Mouse (Mus musculus) ovary, postnatal 10 days (tissue): ENCODE measurements around the gene Nnat.
"Not testable (repeated sequence)": the region's sequence is repeated elsewhere in the genome, so short reads cannot be mapped to it uniquely, and the experiment has no call there.

Experiments
- DNase-seq: peaks from one replicate; pipeline ENCODE4 v3.0.0; 2022; ENCODE audit warnings: low spot score

Gene Nnat

DNA sequence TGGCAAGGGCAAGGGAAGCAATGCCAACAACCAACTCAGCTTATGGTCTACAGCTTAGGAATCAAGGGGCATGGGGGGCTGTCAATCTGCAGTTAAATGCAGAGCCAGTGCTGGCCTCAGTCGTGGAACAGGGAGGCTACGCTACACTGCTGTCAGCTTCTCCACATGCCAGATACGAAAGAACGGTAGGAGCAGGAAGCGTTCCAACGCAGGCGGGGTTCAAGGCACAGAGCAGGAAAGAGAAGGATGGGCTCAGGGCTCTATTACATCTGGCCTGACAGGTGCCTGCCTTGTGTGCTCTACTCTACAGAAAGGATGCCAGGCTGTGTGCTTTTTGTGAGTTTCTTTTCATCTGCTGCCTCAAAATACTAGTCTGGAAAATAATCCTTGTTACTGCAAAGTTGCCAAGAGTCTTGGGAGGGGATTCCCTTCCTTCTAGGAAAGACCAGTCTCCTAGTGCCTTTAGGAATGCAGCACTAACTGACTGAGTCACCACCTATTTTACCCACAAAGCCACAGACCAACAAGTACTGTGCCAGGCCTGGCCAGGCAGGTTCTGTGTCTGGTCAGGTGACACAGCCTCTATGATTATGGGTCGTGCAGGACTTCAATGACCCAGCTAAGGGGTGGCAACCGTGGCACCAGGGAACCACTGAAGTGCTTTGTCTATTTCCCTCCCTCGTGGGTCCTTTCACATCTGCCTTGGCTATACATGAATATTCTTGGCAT is 7.6 kb upstream of the Nnat start:
- no peak for DNase-seq

DNA sequence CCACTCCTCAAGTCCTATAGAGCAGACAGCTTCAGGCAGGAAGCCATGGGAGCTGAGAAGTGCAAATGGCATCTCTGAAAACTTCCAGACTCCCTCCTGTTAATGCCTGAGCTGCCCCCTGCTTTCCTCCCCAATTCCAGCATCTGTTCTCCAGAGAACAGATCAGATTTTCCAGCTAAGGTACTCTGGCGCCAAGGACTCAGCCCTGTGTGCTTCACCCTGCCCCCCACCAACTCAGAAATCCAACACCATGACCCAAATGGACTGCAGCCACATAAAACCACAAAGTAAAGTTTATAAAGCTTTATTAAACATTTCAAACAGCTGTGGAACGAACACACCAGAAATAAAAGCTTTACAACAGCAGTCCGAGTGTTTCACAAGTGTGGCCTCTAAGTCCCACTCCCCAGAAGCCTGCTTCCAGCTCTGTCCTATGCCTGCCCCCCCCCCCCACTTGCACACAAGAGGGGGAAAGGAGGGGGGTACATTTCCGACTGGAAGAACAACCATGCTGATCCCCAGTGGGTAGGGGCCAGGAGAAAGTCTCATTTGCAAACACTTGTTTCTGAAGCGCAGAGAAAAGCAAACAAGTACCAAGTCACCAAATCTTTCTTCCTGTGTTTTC is 3.7 kb upstream of the Nnat start:
- DNase-seq, result no peak

DNA sequence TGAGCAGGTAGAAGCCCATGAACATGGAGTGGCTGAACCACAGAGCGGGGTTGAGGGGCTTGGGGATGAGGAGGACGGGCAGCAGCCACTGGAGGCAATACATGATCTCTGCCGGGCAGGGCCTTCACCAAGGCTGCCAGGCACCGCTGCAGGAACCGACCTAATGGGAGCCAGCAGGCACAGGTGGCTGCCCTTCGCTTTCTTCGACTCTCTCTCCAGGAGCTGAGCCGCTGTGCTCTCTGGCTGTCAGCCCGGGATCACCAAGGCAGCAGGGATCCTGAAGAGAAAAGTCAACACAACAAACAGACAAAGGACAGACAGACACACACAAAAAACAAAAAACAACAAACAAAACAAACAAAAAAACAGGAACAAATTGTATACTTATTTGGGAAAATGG is 1.8 kb upstream of the Nnat start:
- no peak for DNase-seq

DNA sequence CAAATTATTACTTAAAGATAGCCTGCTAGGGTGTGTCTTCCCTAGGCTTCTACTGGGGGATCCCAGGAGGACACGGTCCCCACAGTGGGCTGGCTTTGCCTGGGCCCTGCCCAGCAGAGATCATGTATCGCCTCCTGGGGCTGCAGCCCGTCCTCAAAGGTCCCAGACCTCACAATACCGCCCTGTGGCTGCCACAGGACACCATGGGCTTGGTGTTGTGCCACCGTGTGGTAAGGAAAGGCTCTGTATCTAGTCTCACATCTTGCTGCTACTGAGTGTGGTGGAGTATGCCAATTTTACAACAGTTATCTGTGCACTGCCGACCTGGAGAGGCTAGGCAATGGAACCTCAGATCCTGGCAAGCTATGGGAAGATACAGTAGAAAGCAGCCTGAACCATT is 1.4 kb upstream of the Nnat start:
- no peak for DNase-seq

DNA sequence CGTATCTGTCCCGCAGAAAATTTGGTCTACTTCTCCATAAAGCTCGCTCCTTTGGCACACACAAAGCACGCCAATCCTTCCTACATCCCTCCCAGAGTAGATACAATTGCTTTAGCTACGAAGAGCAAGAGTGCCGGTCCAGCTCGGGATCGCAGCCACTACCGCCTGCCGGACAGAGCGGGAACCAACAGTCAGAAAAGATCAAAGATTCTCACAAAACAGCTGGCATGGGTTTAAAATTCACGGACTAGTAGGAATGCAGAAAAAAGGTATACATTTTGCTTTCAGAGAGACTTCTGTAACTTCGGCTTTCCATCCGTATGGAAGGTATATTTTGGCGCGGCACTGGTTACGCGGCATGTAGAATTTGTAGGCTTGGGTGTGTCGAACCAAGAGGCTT is 438 bp upstream of the Nnat start:
- DNase-seq, result no peak

DNA sequence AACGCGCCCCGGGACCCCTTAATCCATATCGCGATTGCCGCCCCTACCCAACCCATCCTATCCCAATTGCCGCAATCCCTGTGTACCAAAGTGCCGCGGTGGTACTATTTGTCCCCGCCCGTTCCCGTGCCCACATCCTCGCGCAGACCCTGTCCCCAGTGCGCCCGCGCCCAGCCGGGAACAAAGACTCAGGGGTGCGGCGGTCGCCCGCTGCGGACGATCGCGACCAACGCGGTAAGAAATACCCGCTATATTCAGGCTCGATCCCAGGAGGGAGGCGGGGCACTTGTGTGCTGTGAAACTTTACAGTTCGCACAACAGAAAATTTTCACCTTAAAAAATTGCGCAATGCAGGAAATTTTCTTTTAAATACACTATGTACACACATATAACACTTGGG is 424 bp downstream of the Nnat start:
- no peak for DNase-seq

DNA sequence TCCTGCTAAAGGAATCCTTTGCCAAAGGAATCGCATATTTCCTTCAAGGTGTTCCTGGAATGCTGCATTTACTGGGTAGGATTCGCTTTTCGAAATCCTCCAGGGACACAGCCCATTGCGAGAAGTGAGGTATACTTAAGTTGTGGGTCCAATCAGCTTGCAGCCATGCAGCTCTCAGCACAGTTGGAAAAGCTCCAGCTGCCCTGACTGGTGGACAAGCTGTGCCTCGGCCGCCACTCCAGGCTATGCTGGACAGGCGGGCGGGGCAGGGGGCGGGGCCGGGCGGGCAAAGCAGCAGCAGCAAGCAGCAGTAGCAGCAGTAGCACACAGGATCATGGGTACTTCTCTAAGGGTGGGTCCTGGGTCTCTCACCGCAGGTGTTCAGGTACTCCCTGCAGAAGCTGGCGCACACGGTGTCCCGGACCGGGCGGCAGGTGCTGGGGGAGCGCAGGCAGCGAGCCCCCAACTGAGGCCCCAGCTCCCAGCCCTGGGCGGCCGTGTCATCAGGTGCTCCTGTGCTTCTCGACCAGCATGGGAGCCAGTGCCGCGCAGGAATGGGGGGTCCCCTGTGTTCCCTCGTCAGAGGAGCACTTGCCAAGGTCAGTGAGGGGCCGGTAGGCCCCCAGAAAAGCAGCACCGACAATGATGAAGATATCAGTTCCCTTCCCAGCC is 1.4 kb downstream of the Nnat start:
- DNase-seq, result no peak

DNA sequence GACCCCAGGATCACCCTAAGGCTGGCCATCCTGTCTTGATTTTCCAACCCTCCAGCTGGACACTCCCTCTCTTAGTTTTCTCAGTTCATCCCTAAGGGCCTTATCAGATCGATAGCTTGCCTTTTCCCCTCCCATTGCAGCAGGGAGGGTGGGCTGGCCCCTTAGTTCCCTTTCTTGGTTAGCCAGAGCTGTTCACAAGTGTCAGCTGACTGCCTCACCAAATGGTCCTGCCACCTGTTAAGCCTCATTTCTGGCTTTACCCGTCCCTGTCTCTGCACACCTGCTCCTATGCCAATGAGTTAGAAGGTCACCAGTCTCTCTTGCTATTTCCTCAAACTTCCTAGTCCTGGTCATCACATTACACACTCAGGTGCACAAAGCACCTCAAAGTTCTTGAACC is 3.2 kb downstream of the Nnat start:
- DNase-seq, result no peak

DNA sequence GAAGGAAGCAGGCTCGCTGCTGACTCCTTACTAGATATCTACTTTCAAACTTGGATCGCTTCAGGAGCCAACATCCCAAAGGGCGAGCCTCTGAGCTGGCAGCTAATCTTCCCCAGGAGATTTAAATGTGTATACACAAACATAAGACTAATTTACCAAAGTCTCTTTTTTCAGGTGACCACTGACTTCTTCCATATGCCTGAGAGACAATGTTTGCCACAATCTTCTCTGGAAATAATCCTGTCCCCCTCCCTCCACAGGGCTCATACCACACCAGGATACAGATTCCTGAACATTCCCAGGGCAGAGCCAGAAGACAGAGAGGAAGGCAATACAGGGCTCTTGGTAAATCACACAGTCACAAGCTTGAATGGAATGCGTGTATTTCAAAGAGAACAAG is 4.8 kb downstream of the Nnat start:
- DNase-seq, result no peak

DNA sequence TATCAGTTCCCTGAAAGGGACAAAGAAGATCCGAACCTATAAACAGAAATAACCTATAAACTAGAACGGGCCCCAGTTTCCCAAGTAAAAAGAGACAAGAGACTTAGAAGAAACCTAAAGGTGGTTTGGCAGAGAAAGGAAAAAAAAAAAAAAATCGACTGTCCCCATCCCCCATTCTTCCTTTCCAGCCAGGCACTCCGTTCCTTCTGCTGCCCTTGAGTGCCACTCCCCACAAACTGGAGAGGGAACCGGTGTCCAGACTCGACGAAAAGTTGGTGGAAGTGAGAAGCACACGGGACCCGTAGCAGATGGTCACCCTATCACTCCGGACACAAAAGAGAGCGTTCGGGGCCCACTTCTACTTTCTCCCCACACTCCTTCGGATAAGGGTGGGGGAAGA is 5.6 kb downstream of the Nnat start:
- no peak for DNase-seq

DNA sequence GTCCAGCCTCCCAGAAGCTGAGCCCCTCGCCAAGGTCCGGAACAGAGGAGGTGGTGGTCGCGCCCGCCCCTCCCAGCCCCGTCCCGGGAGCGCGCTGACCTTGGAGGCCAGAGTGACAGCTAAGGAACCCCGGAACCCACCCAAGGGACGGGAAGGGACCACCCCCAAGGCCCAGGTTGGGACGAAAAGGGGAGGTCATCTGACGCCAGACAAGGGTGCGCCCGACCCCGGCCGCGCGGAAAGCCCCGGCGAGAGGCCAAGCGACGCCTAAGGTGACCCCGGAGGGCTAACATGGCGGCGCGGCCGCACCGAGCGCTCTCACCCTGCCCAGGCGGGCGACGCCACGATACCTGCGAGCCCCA is 6.0 kb downstream of the Nnat start:
- DNase-seq, result no peak

DNA sequence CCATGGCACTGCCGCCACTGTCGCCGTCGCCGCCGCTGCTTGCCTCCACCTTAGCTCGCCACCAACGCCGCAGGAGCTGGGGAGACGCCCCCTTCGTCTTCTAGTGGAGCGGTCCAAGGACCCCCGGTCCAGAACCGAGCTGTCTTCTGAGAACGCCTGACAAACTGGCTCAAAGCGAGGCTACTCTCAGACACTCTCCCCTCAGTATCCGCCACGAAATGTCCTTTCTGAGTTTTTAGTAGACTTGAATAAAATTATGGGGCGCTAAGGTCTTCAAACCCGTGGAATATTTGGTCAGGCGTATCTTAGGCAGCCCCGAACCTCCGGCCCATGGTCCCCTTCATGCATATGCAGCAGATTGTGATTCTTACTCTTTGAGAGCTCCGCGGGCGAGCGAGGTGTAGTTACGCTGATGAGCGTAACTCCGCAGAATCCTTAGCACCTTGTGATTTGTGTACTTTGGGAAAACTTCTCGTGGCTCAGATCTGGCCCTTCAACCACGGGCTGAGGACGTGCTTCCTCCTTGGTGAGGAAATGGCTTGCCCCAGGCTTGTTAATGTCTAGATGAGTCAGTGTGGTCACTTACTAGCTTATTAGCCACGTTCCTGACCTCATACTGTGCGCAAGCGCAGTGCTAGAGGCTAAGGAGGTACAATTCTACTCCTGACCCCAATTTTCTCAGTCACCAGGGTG is 6.5 kb downstream of the Nnat start:
- DNase-seq, result peak; percentile 88

DNA sequence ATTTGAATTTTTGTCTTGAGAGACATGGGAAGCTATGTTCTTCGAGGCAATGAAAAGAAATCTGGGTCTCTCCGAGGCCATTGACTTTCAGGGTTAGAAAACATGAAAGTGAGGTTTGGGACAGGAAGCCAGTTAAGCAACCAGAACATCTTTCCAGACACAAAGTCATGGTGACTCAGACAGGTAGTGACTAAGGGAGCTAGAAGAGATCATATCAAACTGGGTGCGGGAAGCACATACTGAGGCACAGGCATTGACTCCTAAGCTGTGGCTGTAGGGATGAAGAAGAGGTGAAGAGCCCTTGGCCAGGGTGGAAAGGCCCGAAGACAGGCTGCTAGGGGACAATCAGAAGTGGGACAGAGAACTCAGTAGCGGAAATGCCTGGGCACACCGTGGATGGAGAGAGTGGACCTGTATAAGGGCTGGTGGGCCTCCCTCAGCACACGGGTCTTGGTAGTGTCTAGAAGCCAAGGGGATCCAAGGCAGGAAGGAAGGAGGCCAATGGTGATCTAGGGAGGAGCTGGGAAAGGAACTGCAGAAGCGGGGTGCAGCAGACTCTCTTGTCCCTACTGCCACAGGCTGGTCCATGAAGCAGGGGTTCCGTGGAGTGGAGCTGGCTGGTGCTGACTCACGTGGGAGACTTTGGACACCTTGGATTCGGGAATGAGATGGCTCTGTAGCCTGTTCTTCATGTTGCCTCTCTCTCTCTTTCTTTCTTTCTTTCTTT is 7.5 kb downstream of the Nnat start:
- DNase-seq, result no peak

DNA sequence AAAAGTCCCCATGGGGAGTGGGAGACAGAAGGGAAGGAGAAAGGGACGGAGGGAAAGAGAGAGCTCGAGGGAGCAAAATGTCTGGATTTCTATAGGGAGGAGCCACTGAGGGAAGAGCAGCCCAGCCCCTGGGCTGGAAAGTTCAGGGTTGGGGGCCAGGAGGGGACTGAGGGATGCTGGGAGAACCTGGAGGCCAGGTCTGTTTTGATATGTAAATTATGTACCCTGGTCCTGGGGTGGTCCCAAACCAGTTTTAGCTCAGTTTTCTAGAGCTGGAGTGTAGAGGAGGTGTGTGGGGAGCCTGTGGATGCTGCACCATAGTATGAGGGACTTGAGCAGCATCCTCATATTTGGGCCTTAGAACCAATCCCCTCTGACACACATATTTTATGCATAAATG is 9.0 kb downstream of the Nnat start:
- DNase-seq, result no peak

DNA sequence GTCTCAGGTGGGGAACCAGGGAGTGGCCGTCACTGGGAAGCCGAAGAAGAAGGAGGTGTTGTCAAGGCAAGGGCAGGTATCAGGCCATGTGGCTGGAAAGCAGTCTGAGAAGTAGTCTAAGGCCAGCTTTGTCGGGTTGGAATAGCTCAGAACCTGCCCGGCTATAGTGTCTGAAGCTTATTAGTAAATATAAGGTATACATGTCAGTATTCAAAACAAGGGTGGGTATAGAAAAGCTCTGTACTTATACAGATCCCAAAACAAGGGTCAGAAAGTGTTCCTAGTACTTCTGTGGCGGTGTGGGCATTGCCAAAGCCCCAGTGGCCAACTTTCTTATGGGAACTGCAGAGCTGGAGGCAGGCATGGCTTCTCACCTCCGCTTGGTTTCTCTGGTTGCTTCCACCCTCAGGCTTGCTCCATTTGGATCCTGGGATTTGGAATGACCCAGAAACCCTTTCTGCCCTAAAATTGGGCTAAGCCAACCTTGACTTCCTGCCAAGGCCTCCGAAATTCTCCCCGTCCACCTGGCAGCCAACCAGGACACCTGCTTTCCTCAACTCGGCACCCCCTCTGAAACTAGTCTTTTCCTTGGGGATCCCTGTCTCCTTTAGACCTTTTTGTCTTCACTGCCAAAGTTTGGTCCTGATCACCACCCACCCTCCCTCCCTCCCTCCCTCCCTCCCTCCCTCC is 10.1 kb downstream of the Nnat start:
- DNase-seq, result no peak

DNA sequence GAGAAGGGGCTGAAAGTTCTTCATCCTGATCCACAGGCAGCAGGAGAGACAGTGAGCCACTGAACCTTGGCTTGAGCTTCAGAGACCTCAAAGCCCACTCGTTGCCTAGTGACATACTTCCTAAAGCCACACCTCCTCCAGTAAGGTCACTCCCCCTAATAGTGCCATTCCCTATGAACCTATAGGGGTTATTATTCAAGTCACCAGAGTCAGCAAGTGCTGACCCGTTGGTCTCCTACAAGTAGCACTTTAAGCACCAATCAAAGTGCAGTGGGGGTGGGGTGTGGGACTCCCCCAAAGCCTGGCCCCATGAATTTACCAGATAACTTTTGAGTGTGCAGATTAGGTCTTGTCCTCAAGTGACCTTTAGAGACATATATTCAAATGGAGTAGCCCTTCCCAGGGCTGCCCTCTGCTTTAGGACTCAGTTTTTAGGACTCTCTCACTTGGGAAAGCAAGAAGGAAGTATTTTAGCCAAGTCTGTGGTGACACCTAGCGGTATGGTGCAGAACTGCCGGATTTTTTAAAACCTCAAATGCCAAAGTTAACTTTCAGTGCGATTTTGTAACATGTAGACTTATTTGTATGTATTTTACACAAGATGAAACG is 11.4 kb downstream of the Nnat start, which contains the start of gene Blcap:
TSS of gene Blcap (minus strand) at position 51 of the 609 bp plus-strand sequence.
- no peak for DNase-seq

DNA sequence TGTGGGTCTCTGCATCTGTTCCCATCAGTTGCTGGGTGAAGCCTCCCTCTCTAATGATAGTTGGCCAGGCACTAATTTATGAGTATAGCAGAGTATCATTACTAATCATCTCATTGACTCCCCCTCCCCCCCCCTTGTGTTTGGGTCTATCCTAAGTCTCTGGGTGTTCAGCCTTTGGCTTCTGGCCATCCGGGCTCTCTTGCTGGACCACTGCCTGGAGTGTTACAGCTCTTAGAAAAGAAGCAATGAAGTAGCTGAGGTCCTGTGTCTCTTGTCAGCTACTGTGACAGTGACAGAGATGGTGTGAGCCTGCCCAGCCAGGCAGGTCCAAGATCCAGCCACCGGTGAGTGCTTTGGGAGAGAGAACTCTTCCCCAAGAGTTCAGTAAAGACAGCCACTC is 12.9 kb downstream of the Nnat start:
- DNase-seq, result no peak

DNA sequence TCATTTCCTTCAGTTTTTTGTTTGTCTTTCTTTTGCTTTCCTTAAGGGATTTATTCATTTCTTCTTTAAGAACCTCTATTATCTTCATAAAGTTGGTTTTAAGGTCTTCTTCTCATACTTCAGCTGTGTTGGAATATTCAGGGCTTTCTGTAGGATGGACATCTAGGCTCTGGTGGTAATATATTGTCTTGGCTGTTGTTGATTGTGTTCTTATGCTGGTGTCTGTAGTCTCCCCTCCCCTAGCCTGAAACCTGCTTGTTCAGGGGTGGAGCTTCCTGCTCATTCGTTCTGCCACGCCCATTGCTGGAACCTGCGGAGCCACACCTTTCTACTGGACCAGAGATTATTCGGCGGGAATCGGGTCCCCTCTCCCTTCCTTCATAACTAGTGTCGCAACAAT is 25.5 kb downstream of the Nnat start:
- not testable (repeated sequence) for DNase-seq

DNA sequence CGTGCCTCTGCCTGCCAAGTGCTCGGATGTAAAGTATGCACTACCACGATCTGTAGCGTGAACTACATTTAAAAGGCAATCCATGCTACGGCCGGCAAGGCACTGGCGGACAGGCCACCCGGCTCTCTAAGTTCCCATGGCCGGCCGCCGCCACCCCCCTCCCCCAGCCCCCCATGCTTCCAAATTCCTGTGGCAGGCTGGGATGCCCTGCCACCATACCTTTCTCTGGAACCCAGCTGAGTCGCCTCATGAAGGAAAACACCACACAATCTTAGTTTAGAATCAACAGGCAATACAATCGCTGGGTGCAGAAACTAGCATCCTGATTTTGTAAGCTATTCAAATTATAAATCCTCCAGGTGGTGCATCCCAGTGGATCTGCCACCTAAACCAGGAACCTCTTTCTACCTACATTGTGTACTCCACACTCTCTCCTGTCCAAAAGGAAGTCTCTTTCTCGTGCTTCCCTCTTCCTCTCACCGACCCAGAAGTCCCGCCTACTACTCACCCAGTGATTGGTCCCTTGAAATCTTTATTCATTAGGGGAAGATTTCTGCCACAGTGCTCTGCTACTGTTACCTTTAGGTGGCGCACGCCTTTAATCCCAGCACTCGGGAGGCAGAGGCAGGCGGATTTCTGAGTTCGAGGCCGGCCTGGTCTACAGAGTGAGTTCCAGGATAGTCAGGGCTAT is 37.1 kb downstream of the Nnat start:
- no peak for DNase-seq

DNA sequence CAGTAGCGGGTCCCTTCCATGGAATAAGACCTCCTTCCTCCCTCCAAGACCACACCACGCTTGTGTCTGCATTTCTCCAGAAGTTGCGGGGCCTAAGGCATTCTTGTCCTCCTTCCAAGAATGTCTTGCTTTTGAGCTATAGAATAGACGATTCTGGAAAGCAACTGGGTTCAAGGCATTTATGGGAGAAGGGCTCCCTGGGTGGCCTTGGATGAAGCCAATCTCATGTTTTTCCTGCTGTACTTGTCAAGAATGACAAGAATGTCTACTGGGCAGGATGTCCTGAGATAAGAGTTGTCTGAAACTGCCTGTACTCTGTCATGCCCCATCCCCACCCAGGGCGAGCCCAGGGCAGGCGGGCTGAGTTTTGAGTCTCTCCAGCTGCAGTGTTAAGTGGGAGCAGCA is 41.6 kb downstream of the Nnat start:
- DNase-seq, result no peak
